Mouse (Mus musculus) stomach, postnatal 0 days (tissue): ENCODE measurements at regions not wholly inside any gene's neighbourhood (a gene's known extent, or its start where the extent isn't known, plus 50 kb on each side); places are given as distances from the start of the nearest gene placed in this dataset.

Experiments
- ATAC-seq: fragments of 200-750 bp; cut with Nextera tagmentation; 2 replicates; pipeline ENCODE4 v1.8.0; 2017; ENCODE audit not compliant: low FRiP score, low TSS enrichment
- DNase-seq: peaks from one replicate; pipeline ENCODE4 v3.0.0-alpha.2; 2016; ENCODE audit warnings: low spot score
- H3K27ac ChIP-seq: fragments of 300-500 bp; sonication (generic); replicated peaks from 2 replicates; pipeline ENCODE4 v1.5.1; 2014; ENCODE audit warnings: mild to moderate bottlenecking, control low read depth
- H3K27me3 ChIP-seq: fragments of 300-500 bp; sonication (generic); 2 replicates; pipeline ENCODE4 v1.6.1; 2014; ENCODE audit warnings: low read length; ENCODE audit not compliant: control insufficient read depth, insufficient read depth
- H3K36me3 ChIP-seq: fragments of 300-500 bp; sonication (generic); 2 replicates; pipeline ENCODE4 v1.6.1; 2014; ENCODE audit warnings: low read length, mixed read lengths; ENCODE audit not compliant: control insufficient read depth, insufficient read depth
- H3K4me1 ChIP-seq: fragments of 300-500 bp; sonication (generic); replicated peaks from 2 replicates; pipeline ENCODE4 v1.6.1; 2014; ENCODE audit warnings: antibody characterized with exemption; ENCODE audit not compliant: control insufficient read depth, insufficient read depth
- H3K4me2 ChIP-seq: fragments of 300-500 bp; sonication (generic); replicated peaks from 2 replicates; pipeline ENCODE4 v1.6.1; 2014; ENCODE audit warnings: low read depth, mild to moderate bottlenecking, control low read depth, moderate library complexity
- H3K4me3 ChIP-seq: fragments of 300-500 bp; sonication (generic); 2 replicates; pipeline ENCODE4 v1.5.1; 2014; ENCODE audit warnings: low read depth, low read length, control low read depth
- H3K9ac ChIP-seq: fragments of 300-500 bp; sonication (generic); 2 replicates; pipeline ENCODE4 v1.6.1; 2014; ENCODE audit warnings: mild to moderate bottlenecking, low read length, control low read depth, mixed read lengths
- H3K9me3 ChIP-seq: fragments of 300-500 bp; sonication (generic); 2 replicates; pipeline ENCODE4 v1.6.1; 2016; ENCODE audit warnings: low read length; ENCODE audit not compliant: control insufficient read depth
- CTCF ChIP-seq: IDR thresholded peaks from 2 replicates; pipeline ENCODE4 v1.5.1; 2016; ENCODE audit warnings: antibody characterized with exemption, low read depth, mild to moderate bottlenecking, moderate library complexity
- EP300 ChIP-seq: optimal IDR thresholded peaks from 2 replicates; pipeline ENCODE3; 2016; ENCODE audit warnings: antibody characterized with exemption
- WGBS: fragments of 180-500 bp; shearing (Covaris S2); extraction: QIAGEN DNeasy Blood & Tissue Kit; methylation state at CpG from one replicate; pipeline ENCODE4 v1.1.7; 2014; 5-methylcytosine and 5-hydroxymethylcytosine counted together

DNA sequence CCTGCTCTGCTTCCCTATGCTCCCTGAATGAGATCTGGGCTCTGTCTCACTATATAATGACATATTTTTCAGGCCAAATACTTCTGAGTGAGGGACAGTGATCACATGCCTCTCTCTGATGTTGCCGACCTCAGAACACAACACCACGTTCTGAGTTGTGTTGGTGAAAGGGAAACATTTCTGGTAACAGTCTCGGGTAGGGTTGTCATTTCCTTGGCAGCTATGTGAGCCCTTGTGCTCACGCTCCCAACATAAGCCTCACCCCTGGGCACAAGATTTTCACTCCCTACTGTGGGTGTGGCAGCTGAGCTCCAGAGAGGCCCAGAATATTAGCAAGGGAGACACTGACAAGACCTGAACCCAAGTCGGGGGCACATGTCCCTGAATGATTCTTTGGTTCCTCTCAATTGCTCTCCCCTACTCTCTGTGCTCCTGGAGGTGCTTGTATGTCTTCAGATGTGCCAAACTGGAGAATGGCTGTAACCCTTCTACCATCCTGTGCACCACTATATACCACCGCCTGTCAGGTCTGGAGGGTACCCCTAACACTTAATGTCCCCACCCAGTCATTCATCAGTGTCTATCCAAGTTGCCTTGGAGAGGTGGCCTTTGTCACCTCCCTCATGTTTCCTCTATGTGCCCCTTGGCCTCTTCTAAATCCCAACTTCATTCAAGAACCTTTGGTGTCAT, 62.5 kb upstream of the Ampd3 start:
- 50% methylated on average over 6 of the region's 6 CpGs for WGBS
- H3K4me2 ChIP-seq: no peak overlapping the region
- TF ChIP-seq CTCF (no peak), EP300 (no peak)
- DNase-seq: no peak
- no peak overlapping the region for H3K9ac ChIP-seq
- no peaks in the 10 kb centered on the region for H3K36me3 ChIP-seq
- H3K27me3 ChIP-seq: no peaks in the 10 kb centered on the region
- no peak overlapping the region for H3K27ac ChIP-seq
- no peak for ATAC-seq
- H3K4me1 ChIP-seq: no peaks in the 10 kb centered on the region; the same call in 1 of the 2 replicates
- H3K9me3 ChIP-seq: no peaks in the 10 kb centered on the region
- H3K4me3 ChIP-seq: no peak overlapping the region

DNA sequence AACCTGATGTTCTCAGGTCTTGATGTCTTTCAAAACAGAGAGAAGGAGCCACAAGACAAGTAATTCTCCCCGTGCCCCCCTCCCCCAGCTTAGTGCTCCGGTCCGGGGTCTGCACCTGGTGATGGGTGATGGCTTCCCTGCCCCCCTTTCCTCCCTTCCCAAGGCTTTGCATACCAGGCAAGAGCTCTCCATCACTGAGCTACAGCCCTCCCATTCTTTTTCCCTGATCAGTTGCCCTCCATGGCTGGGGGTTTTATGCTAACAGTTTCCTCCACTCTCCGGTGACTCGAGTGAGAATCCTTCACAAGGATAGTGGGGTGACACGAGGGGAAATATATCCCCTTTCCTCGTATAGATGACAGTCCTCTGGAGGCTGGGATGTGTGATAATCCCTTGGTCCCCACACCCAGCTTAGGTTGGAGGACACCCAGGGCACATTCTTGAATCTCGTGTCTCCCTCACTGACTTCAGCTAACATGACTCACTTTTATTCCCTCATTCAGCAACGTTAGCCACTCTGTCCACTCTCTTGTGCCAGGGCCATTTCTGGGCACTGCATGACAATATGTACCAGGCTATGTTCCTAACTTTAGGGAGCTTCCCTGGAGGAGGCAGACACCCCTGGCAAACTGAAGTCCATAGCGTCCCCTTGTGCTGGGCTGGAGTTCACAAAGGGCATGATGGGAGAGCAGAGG, 61.9 kb upstream of the Ampd3 start:
- no peak overlapping the region for H3K4me2 ChIP-seq
- no peak overlapping the region for H3K4me3 ChIP-seq
- 0 out of 2 replicates have a peak, but pooled peaks have one; percentile 15 for TF ChIP-seq CTCF
- no peak for TF ChIP-seq EP300
- H3K27ac ChIP-seq: peak overlapping the region; percentile 6; the same call in 1 of the 2 replicates
- no peaks in the 10 kb centered on the region for H3K36me3 ChIP-seq
- WGBS: 66% methylated on average over 10 of the region's 10 CpGs
- no peaks in the 10 kb centered on the region for H3K27me3 ChIP-seq
- DNase-seq (no peak), ATAC-seq (no peak)
- no peak overlapping the region for H3K9ac ChIP-seq
- no peaks in the 10 kb centered on the region for H3K9me3 ChIP-seq
- H3K4me1 ChIP-seq: no peaks in the 10 kb centered on the region; the same call in 1 of the 2 replicates

DNA sequence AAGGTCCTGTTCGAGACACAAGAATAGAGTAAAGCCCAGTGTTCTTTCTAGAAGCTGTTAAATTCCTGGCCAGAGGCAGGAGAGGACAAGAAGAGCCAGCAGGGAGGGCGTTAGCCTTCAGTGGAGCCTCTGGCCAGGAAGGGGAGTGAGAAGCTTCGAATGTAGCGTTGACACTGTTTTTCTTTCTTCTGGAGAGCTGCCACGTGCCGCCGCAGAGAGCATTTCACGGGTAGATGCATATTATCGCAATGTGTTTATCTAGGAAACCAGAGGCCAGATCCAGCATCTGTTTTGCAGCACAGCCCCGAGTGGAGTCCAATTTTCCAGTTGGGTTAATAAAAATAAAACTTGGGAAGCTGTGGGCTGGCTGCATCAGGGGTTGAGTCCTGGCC, 61.3 kb upstream of the Ampd3 start:
- H3K4me1 ChIP-seq: no peaks in the 10 kb centered on the region; the same call in 1 of the 2 replicates
- WGBS: 30% methylated on average over 10 of the region's 10 CpGs
- H3K27ac ChIP-seq: peak overlapping the region; percentile 46; the same call in 1 of the 2 replicates
- no peak for ATAC-seq
- H3K36me3 ChIP-seq: no peaks in the 10 kb centered on the region
- no peak overlapping the region for H3K4me2 ChIP-seq
- no peak overlapping the region for H3K9ac ChIP-seq
- H3K4me3 ChIP-seq: no peak overlapping the region
- TF ChIP-seq CTCF (no peak), EP300 (no peak)
- no peaks in the 10 kb centered on the region for H3K9me3 ChIP-seq
- DNase-seq: no peak
- no peaks in the 10 kb centered on the region for H3K27me3 ChIP-seq

DNA sequence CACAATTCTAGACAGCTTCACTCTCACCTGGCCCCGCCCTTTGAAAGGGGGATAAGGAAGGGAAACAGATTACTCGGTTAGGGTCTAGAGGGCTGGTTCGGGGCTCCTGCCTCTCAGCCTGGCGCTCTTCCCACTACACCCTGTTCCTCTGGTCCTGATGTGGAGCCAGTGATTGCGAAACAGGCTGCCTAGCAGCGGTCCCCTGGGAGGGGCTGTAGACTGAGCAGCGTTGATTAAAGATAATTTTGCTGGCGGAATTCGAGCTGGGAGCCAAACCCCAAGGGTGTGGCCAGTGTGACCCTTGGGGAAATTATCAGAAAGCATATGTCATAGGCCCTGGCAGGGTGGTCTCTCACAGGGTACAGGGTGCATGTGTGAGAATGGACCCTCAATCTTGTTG, 59.9 kb upstream of the Ampd3 start:
- 33% methylated on average over 9 of the region's 9 CpGs for WGBS
- Histone ChIP-seq H3K4me1 (no peaks in the 10 kb centered on the region; the same call in 1 of the 2 replicates), H3K9ac (0 out of 2 replicates have a peak overlapping the region, but pooled peaks have one; percentile 8), H3K9me3 (no peaks in the 10 kb centered on the region), H3K27ac (no peak overlapping the region), H3K4me3 (no peak overlapping the region), H3K4me2 (no peak overlapping the region), H3K27me3 (no peaks in the 10 kb centered on the region), H3K36me3 (no peaks in the 10 kb centered on the region)
- TF ChIP-seq CTCF: no peak
- TF ChIP-seq EP300: no peak
- DNase-seq (peak; percentile 50), ATAC-seq (peak; percentile 66)

GRCm38 (mm10) chr7:110708781-110709180, 59.2 kb upstream of the Ampd3 start:
- Histone ChIP-seq H3K4me2 (no peak overlapping the region), H3K27ac (no peak overlapping the region)
- no peak for TF ChIP-seq EP300
- no peak for TF ChIP-seq CTCF

DNA sequence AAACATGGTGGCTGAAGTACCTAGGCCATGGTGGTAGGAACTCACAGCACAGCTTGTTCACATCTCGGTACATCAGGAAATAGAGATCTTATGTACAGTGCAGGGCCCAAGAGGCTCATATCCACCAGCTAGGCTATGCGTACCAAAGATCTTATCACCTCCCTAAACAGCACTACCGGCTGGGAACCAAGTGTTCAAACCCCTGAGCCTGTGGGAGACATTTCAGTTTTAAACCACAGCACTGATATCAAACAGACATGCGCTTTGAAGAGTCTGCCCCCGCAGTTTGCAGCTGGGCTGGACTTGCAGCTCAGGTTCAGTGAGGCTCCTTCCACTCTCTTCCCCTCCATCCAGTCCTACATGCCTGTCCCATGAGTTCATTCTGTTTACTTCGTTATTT, 58.4 kb upstream of the Ampd3 start:
- Histone ChIP-seq H3K27ac (no peak overlapping the region), H3K9ac (no peak overlapping the region), H3K4me2 (no peak overlapping the region), H3K4me3 (no peak overlapping the region), H3K4me1 (no peaks in the 10 kb centered on the region; the same call in 1 of the 2 replicates), H3K27me3 (no peaks in the 10 kb centered on the region), H3K36me3 (no peaks in the 10 kb centered on the region), H3K9me3 (no peaks in the 10 kb centered on the region)
- ATAC-seq (no peak), DNase-seq (no peak)
- WGBS: 65% methylated on average over 6 of the region's 6 CpGs
- no peak for TF ChIP-seq EP300
- TF ChIP-seq CTCF: no peak

More at GRCm38 (mm10) chr7:110708781-110709180, 59.2 kb upstream of the Ampd3 start:
- H3K4me1 ChIP-seq: no peaks in the 10 kb centered on the region; the same call in 1 of the 2 replicates
- no peak overlapping the region for H3K9ac ChIP-seq
- H3K36me3 ChIP-seq: no peaks in the 10 kb centered on the region
- no peaks in the 10 kb centered on the region for H3K27me3 ChIP-seq
- H3K9me3 ChIP-seq: no peaks in the 10 kb centered on the region
- WGBS: 88% methylated on average over 3 of the region's 3 CpGs
- no peak overlapping the region for H3K4me3 ChIP-seq
- DNase-seq (no peak), ATAC-seq (no peak)
